Mouse (Mus musculus): ENCODE measurements at regions not wholly inside any gene's neighbourhood (a gene's known extent, or its start where the extent isn't known, plus 50 kb on each side); places are given as distances from the start of the nearest gene placed in this dataset.

DNA sequence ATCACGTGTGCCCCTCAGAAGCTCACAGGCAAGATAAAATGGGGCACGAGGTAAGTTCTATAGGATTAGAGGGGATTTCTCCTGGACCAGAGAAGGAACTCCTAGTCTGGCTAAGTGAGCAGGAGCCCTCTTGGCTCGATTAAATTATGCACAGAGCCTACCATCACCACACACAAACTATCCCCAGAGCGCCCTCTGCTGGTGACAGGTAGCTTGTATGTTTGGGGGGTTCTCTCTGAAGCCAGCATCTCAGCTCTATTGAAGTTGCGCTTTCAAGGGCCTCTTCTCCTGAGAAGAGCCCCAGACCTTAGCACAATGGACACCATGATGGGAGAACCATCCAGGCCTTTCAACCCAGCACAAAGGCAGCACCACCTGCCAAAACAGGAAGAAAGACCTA lies 219.6 kb downstream of the Agtpbp1 start:
- TF ChIP-seq CTCF (conservative IDR thresholded peaks at IDR 0.05; ENCODE audit: low read length): peak; percentile 82
- TF ChIP-seq NANOG (IDR thresholded peaks at IDR 0.05; ENCODE audit: borderline replicate concordance, low read length): peak; percentile 39; the same call in 1 of the 2 replicates
- no peak for TF ChIP-seq POU5F1 (IDR thresholded peaks at IDR 0.05; ENCODE audit: borderline replicate concordance, low read length)

Measured in E14TG2a.4 (cell line).